Mouse (Mus musculus) 416B (cell line): Measurements from ENCODE around the gene Idi2.
"Not testable (repeated sequence)": the region's sequence is repeated elsewhere in the genome, so short reads cannot be mapped to it uniquely, and the experiment has no call there.

Experiments used
- DNase-seq: peaks from one replicate; pipeline ENCODE4 v3.0.0; 2011; ENCODE audit warnings: low read depth

Gene Idi2

DNA sequence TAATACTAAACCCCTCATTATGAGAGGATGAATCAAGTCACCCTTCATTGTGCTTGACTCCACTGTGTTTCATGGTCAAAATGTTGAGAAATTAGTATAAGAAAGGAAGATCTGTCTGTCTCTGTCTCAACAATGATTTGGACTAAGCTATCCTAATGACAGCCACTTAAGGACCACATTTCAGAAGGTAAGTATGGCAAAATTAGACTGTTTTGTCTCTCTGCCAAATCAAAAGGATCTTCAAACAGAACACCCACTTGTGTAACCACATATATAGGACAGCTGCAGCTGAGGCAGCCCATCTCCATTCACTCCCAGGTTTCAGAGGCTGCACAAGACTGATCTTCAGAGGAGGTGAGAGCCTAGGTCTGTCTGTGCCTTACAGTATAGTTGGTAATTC is at the start of gene Idi2:
Gene Idi2 (plus strand): TSS at position 301 of the 400 bp plus-strand sequence.
- DNase-seq, result not testable (repeated sequence)

DNA sequence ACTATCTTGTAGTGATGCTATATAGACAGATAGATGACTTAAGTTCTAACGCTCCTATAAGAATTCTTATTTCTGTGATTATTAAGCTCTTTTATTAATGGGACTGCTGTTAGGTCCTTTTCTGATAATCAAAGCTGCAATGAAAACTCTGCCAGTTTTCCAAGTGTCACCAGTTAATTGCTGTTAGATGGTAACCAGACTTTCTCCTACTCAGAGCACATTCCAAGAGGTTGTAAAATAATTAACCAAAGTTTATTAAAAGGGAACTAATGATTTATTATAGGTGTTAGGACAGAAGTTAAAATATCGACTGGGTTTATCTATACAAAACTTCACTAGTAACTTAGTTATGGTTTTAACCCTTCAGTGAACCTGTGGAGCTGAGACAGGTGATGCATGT is 46.7 kb upstream of the Idi2 start:
- not testable (repeated sequence) for DNase-seq

DNA sequence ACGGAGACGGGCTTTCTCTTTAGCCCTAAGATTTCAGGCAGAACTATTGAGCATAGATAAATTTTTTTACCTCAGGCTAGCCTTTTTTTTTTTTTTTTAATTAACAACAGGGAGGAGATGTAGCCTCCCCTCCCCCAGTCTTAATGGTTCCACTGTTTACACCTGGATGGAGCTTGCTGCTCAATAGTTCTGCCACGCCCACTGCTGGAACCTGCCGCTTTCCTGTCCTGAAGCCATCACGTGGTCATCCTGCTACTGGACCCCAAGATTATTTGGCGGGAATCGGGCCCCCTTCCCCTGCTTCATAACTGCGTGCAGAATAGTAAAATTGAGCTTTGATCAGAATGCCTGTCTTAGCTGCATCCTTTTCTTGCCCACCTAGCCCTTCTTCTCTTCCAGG is 38.8 kb upstream of the Idi2 start:
- not testable (repeated sequence) for DNase-seq

DNA sequence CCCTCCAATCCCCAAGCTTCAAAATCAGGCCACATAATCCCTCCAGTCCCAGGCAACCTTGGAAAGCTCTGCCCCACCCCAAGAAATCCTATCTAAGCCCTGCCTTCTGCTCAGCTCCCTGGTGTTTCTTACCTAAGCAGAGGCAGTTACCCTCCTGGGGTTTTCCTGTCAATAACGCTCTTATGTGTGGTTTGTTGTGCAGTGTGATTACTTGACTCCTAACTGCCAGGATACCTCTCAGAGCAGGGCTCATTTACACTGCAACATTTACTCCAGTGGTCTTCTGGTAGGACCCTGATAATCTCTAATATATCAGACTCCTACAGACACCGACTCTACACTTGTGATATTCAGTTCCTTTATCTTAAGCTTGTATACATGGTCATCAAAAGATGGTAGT is 19.2 kb upstream of the Idi2 start:
- no peak for DNase-seq

DNA sequence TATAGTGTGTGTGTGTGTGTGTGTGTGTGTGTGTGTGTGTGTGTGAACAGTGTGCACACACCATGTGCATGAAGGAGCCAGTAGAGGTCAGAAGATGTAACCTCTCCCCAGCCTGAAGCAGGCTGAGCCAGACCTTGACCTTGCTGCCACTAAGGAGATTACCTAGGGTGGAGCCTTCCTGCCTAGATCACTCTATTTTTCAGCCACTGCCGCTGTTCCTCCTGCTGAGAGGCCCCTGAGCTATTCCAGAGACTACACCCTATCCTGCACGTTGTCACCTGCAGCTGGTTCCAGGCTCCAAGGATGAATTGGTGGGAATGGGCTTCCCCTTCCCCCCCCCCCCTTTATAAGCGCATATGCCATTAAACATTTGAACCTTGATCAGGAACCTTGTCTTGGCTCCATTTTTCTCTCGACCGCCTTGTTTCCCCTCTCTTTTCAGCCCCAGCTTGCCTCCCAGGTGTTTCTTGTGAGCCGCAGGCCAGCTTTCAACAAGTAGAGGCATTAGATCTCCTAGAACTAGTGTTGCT is 15.0 kb upstream of the Idi2 start:
- not testable (repeated sequence) for DNase-seq

DNA sequence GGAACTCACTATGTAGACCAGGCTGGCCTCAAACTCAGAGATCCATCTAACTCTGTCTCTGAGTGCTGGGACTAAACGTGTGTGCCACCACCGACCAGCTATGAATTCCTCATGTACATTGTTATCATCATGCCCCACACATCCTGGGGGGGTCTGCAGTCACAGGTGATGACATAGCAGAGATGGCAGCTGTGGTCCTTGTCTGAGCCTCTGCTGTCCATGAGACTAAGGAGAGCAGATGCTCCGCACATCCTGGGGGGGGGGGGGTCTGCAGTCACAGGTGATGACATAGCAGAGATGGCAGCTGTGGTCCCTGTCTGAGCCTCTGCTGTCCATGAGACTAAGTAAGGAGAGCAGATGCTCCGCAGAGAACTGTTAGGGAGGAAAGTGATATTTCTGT is 11.6 kb upstream of the Idi2 start:
- DNase-seq, result not testable (repeated sequence)

DNA sequence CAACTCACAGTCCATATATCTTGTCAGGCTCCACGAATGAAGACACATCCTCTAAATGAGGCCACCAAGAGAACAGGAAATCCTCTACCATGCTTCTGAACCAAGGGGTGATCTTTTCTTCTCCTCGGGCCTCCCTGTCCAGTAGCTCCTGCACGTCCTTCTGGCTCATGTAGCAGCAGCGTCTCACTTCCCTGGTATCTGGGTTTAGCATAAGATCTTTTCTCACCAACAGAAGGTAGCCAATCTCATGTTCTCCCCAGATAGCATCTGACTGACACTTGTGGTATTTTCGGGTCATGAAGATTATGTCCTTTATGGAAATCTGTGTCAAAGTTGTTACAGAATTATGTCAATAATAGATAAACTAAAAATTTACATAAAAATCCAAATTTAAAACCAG is 11.0 kb upstream of the Idi2 start:
- not testable (repeated sequence) for DNase-seq

DNA sequence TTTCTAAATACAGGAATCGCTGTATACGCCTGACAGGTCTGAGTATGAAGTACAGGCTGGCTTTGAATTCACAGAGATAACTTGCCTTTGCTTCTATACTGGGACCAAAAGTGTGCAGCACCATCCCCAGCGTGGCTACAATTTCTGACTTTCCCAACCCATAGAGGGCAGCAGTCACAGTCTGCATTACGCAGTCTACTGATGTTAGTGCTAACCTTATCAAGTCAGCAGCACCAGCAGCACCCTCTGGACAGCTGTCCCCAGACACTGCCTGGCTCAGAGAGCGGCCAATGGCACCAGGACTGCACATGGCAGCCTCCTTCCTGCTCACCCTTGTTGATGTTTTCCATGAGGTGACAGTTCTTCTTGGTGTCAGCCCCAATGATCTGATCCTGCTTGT is 8.8 kb upstream of the Idi2 start:
- DNase-seq, result not testable (repeated sequence)

DNA sequence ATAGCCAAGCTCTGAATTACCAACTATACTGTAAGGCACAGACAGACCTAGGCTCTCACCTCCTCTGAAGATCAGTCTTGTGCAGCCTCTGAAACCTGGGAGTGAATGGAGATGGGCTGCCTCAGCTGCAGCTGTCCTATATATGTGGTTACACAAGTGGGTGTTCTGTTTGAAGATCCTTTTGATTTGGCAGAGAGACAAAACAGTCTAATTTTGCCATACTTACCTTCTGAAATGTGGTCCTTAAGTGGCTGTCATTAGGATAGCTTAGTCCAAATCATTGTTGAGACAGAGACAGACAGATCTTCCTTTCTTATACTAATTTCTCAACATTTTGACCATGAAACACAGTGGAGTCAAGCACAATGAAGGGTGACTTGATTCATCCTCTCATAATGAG is 4.5 kb upstream of the Idi2 start, which contains the start of gene Gm9745:
Gene Gm9745 (minus strand): TSS at position 101 of the 400 bp plus-strand sequence.
- DNase-seq, result not testable (repeated sequence)

DNA sequence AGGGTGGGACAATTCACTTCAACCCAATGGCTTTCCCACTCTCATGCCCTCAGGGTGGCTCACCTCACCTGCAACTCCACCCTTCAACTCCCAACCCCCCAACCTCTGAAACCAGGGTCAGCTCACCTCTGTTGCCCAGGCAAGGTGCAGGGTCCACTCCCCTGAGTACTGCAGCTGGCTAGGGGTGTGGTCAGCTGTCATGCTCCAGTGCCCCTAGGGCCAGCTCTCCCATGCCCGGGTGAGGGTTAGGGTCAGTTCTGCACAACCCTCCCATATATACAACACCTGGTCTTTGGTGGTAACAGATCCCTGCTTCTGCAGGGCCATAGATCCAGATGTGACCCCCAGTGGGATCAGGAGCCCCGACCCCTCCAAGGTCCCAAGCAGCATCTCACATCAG is 2.5 kb downstream of the Idi2 start:
- DNase-seq, result not testable (repeated sequence)

DNA sequence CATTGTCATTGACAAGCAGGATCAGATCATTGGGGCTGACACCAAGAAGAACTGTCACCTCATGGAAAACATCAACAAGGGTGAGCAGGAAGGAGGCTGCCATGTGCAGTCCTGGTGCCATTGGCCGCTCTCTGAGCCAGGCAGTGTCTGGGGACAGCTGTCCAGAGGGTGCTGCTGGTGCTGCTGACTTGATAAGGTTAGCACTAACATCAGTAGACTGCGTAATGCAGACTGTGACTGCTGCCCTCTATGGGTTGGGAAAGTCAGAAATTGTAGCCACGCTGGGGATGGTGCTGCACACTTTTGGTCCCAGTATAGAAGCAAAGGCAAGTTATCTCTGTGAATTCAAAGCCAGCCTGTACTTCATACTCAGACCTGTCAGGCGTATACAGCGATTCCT is 4.2 kb downstream of the Idi2 start:
- DNase-seq, result not testable (repeated sequence)

DNA sequence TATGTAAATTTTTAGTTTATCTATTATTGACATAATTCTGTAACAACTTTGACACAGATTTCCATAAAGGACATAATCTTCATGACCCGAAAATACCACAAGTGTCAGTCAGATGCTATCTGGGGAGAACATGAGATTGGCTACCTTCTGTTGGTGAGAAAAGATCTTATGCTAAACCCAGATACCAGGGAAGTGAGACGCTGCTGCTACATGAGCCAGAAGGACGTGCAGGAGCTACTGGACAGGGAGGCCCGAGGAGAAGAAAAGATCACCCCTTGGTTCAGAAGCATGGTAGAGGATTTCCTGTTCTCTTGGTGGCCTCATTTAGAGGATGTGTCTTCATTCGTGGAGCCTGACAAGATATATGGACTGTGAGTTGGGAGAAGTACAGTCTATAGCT is 6.4 kb downstream of the Idi2 start:
- DNase-seq, result not testable (repeated sequence)

DNA sequence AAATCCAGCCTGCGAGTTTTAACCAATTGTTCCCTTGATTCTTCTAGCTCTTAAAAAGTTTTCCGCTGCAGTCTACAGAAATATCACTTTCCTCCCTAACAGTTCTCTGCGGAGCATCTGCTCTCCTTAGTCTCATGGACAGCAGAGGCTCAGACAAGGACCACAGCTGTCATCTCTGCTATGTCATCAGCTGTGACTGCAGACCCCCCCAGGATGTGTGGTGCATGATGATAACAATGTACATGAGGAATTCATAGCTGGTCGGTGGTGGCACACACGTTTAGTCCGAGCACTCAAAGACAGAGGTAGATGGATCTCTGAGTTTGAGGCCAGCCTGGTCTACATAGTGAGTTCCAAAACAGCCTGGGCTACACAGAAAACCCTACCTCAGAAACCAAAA is 6.9 kb downstream of the Idi2 start:
- not testable (repeated sequence) for DNase-seq

DNA sequence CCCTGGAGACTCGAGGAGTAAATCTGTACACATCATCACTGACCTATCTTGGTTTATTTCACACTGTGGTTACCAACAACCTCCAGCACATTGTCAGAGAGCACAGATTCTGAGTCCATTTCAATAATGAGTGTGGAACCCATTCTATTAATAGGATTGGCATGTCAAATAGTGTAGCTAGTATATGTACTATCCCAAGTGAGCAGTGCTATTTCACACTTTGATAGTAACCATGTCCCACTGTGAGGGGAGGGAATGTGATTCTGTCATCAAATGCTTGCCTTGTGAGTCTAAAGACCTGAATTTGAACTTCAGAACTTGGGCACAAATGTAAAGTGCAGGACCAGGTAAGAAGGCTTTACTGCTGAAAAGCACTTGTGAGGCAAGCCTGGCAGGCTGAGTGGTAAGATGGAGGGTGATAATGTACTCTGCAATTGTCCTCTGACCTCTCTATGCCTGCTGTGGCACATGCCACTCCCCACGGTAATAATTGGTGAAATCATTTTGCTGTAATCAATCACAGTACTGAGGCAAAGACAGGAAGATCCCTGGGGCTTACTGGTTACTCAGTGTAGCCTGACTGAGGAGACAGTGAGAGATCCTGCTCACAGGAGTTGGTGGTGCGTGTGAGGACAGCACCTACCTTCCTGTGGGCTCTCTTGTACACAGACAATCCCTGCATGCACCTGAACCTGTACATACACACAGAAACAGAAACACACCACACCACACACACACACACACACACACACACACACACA is 8.6 kb downstream of the Idi2 start:
- DNase-seq, result not testable (repeated sequence)

DNA sequence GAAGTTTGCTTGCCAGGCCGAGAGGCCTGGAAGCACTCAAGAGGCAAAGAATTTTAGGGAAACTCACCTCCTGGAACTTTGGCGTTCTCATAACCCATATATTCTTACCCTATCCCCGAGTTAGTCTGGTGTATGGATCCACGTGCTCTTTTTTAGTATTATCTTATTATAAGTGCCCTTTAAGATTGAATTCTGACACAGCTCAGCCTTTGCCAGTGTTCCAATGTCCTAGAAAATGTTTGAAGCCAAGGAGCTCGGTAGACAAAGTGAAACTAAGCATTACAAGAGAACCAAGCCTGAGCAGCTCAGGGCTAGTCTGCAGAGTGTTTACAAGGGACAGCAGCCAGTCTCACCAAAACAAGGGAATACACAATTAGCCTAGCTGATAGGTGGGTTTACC is 9.6 kb downstream of the Idi2 start:
- not testable (repeated sequence) for DNase-seq

DNA sequence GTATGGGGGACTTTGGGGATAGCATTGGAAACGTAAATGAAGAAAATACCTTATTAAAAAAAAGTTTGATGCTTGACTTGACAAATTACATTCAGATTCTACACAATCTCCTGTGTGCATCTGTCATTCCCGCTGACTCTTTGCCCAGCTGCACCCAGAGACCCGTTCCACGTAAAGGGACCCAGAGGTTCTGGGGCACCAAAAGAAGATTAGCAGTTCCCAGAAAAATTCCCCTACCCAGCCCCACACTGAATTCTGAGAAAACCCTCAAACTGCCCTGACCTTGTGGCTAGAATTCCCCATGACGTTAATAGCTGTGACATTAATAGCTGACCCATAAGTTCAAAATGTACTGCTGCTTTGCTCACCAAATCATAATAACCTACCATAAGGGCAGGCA is 12.6 kb downstream of the Idi2 start:
- no peak for DNase-seq

DNA sequence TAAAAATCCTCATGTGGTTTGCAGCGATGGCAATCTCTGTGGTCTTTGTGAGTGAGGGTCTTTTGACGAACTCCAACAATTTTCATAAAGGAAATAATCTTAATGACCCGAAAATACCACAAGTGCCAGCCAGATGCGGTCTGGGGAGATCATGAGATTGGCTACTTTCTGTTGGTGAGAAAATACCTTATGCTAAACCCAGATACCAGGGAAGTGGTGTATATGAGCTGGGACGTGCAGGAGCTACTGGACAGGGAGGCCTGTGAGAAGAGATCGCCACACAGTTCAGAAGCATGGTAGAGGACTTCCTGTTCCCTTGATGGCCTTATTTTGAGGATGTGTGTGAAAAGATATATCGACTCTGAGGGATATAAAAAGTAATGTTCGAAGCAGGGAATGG is 15.1 kb downstream of the Idi2 start:
- no peak for DNase-seq

DNA sequence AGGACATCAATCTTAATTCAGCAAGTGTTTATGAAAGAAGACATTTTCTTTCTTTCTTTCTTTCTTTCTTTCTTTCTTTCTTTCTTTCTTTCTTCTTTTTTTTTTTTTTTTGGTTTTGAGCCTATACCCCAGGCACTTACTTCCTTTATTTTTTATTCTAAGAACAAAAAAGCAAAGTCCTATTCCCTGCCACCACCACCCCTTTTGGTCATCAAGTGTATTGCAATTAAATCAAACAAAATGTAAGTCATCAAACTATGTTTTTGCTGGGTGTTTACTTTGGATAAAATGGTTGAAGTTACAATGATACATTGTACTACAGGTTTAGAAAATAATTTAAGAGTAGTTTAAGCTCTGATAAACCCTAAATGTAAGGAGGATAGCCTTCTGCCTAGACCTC is 19.7 kb downstream of the Idi2 start:
- DNase-seq, result no peak

DNA sequence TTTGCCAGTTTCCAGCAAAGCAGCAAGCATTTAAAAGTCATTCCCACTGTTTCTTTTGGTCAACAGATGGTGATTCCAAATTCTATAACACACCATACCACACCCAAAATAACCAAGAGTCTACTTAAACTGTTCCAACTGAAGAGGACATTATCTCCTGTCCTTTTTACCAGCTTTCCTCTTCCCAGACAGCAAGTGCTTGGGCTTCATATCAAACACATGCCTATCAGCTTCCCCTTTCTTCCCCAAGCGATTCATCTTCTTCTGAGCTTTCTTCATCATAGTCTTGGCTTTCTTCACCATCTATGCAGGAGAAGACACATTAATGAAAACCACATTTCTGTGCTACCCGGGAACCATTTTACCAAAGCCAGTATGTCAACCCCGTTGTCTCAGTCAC is 20.3 kb downstream of the Idi2 start:
- DNase-seq, result no peak

DNA sequence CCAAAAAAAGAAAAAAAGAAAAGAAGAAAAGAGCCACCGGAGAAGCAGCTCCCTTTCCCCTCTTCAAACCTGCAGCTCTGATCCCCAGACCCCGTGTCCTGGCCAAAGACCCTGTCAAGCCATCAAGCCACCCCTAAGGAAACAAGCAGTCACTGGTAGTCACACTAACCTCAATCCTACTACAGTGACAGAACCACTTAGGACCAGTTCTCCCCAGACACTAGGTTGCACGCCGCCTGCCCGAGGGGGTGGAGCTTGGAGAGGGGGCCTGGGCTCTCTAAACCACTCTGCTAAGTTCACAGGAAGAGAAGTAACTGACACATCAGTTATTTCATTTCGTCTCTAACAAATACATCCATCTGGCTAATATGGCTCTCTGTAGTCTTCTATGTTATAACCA is 39.6 kb downstream of the Idi2 start:
- no peak for DNase-seq

DNA sequence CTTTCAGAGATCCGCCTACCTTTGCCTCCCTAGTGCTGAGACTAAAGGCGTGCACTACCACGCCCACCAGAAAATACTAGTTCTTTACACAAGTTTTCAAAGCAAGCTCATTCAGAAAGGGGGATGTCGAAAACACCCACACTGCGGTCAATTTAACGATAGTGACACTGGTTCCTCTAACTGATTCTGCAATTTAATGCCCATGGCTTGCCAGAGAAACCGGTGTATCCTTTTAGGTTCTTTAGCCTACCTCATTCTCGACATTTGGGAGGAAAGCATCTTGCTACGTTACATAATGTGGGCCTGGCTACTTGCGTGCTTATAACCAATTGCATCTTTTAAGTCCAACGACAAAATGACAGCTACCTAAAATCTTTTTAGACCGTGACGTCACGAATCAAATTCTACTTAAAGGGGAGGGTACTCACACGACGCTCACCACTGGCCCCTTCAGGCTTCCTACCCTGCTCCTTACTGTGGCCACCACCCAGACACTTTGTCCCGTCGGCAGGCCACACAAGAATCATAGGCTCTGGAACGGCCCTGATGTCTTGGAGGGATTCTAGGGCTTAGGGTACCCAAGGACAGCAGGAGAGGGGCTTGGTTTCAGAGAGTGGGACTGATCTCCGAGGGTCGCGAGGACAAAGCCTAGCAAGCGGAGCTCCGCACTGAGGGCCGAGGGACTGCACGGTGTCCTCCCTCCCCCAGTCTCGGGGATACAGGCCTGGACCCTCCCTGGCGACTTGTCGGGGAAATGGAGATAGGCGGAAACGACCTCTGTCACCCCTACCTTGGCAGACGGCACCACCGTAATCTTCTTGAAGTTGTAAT is 42.7 kb downstream of the Idi2 start:
- peak; percentile 73 for DNase-seq

DNA sequence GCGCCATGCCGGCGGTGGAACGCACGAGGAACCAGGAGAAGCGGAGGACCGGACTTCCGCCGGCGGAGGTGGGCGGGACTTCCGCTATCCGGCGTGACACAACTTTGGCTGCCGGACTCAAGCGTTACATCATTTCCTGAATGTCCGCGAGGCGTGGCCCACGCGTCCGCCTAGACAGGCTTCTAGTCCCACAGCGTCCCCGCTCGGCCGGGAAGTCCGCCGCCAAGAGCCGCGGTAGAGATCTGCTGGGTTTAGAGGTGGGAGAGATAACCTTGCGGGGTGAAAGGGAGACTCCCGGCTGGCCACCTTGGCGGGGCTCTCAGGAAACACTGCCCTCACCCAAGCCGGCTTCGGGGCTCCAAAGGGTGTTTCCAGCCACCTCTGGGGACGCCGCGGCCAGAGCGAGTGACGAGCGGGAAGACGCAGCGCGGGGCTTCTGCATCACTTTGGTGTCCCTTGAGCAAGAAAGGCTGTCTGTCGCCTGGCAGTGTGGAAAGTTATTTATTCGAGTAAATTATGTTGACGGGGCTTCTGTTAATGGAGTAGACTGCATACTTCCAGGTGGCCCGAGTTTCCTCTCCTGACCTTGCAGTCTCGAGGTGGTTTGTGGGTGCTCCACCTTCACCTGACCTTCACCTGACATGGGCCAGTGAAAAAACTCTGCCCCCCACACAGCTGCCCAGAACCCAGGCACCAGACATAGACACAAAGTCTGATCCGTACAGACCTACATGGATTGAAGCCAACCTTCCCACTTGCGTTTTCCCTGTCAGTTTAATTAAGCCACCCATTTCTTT is 43.5 kb downstream of the Idi2 start, which contains the start of gene Gtpbp4:
Gene Gtpbp4 (minus strand): TSS at position 94 of the 797 bp plus-strand sequence.
- peak; percentile 98 for DNase-seq
